30 mouse cellular contexts compared by ENCODE assay signal in genomic region chr13:63757061-63757460, GRCm38 (mm10).
"Had no signal": no experiment of that assay in that cellular context is flagged by ENCODE, and none has a peak within 500 bp of the region (broad histone marks: within the 10 kb centered on the region; RNA-seq: fewer than 3 reads in every experiment).

No protein-coding gene starts in this region.

- ATAC-seq: liver, embryonic 12.5 days; liver, postnatal 0 days; lung, postnatal 0 days; midbrain, embryonic 13.5 days; midbrain, embryonic 15.5 days; midbrain, embryonic 16.5 days had no signal

- H3K27me3 ChIP-seq: limb, embryonic 12.5 days; limb, embryonic 13.5 days; limb, embryonic 15.5 days; liver, embryonic 12.5 days; liver, embryonic 13.5 days; liver, embryonic 15.5 days; lung, embryonic 15.5 days; megakaryocyte, embryonic 14.5 days; midbrain, embryonic 15.5 days; neural tube, embryonic 12.5 days; neural tube, embryonic 13.5 days had no signal

- H3K9me3 ChIP-seq: limb, embryonic 10.5 days; limb, embryonic 15.5 days; liver, embryonic 12.5 days; liver, embryonic 13.5 days; liver, embryonic 15.5 days; lung, embryonic 15.5 days; midbrain, embryonic 12.5 days; midbrain, embryonic 13.5 days; midbrain, embryonic 15.5 days; neural tube, embryonic 12.5 days had no signal

- H3K36me3 ChIP-seq: limb, embryonic 10.5 days; limb, embryonic 12.5 days; limb, embryonic 13.5 days; limb, embryonic 15.5 days; liver, embryonic 12.5 days; liver, embryonic 13.5 days; liver, embryonic 15.5 days; lung, embryonic 15.5 days; midbrain, embryonic 10.5 days; midbrain, embryonic 12.5 days; midbrain, embryonic 13.5 days; midbrain, embryonic 15.5 days; neural tube, embryonic 12.5 days; neural tube, embryonic 13.5 days had no signal

- H3K9ac ChIP-seq: limb, embryonic 12.5 days; limb, embryonic 13.5 days; limb, embryonic 15.5 days; liver, embryonic 12.5 days; liver, embryonic 13.5 days; liver, embryonic 14.5 days; liver, embryonic 15.5 days; liver, postnatal 0 days; lung, embryonic 14.5 days; lung, embryonic 15.5 days; midbrain, embryonic 12.5 days; midbrain, embryonic 13.5 days; midbrain, embryonic 15.5 days; neural tube, embryonic 12.5 days; neural tube, embryonic 13.5 days had no signal

- H3K4me2 ChIP-seq: limb, embryonic 12.5 days; limb, embryonic 13.5 days; limb, embryonic 15.5 days; liver, embryonic 11.5 days; liver, embryonic 12.5 days; liver, embryonic 13.5 days; liver, embryonic 15.5 days; lung, embryonic 14.5 days; lung, embryonic 15.5 days; midbrain, embryonic 11.5 days; midbrain, embryonic 12.5 days; midbrain, embryonic 13.5 days; midbrain, embryonic 15.5 days; neural tube, embryonic 12.5 days; neural tube, embryonic 13.5 days had no signal

- H3K27ac ChIP-seq: limb, embryonic 10.5 days; limb, embryonic 12.5 days; limb, embryonic 13.5 days; limb, embryonic 15.5 days; liver, embryonic 12.5 days; liver, embryonic 13.5 days; liver, embryonic 14.5 days; liver, embryonic 15.5 days; lung, embryonic 15.5 days; macrophage; midbrain, embryonic 10.5 days; midbrain, embryonic 12.5 days; midbrain, embryonic 13.5 days; midbrain, embryonic 15.5 days; neural tube, embryonic 12.5 days; neural tube, embryonic 13.5 days had no signal

- H3K4me3 ChIP-seq: limb, embryonic 10.5 days; limb, embryonic 12.5 days; limb, embryonic 13.5 days; limb, embryonic 15.5 days; liver, embryonic 12.5 days; liver, embryonic 13.5 days; liver, embryonic 15.5 days; lung, embryonic 15.5 days; megakaryocyte, embryonic 14.5 days; midbrain, embryonic 10.5 days; midbrain, embryonic 12.5 days; midbrain, embryonic 13.5 days; midbrain, embryonic 15.5 days; myocyte; neural tube, embryonic 12.5 days; neural tube, embryonic 13.5 days had no signal

- H3K4me1 ChIP-seq: limb, embryonic 10.5 days; limb, embryonic 12.5 days; limb, embryonic 13.5 days; limb, embryonic 15.5 days; liver, embryonic 12.5 days; liver, embryonic 13.5 days; liver, embryonic 15.5 days; megakaryocyte, embryonic 14.5 days; midbrain, embryonic 10.5 days; midbrain, embryonic 12.5 days; midbrain, embryonic 13.5 days; midbrain, embryonic 15.5 days; neural tube, embryonic 12.5 days; neural tube, embryonic 13.5 days had no signal

- DNase-seq: left cerebral cortex, postnatal 4 days; liver; liver, embryonic 13.5 days; liver, postnatal 0 days; lung, adult 18-20 months; lung, adult 2 months; lung, embryonic 14.5 days; lung, postnatal 4 days; midbrain, embryonic 14.5 days had no signal
